Mouse (Mus musculus): ENCODE data around the gene Necap1. TPM values are rescaled to one million over a fixed set of nuclear protein-coding genes. Genes with fewer than 3 reads are reported as not detected.

Necap1 gene
- polyA plus RNA-seq (2014; fragmentation: Nextera tagmentation; extraction: Ambion mirVana) = 76.4 and 80.7 TPM in 2 replicates

DNA sequence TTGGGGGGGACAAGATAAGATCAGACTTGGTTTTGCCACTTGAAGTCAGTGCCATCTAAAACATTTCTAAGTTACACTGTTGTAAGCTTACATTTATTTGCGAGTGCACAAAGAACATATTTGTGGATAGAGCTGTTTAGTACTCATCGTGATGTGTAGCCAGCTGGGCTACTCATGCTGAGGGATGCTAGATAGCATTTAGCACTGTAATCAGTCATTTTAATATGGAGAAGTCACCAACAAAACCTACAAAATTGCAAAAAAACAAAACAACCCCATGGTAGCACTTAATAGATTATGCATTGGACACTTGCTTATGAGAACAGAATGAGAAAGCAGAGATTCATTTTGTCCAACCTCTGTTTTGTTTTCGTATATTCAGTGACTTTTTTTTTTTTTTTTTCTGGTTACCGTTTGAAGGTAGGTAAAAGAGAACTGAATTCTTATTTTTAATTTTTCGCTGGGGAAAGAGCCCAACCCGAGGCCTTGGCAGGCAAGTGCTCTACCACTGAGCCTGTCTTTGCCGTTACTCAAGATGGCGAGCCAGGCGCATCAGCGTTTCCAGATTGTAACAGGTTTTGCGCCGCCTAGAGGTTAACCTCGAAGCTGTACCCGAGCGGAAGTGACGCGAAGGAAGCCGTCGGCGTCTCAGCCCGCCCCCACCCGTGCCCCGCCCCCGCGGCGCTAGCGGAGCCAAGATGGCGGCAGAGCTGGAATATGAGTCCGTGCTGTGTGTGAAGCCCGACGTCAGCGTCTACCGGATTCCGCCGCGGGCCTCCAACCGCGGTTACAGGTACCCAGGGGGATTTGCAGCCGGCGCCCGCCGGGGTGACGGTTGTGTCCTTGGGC is at the start of gene Necap1:
TSS of gene Necap1 (plus strand) at position 604 of the 849 bp plus-strand sequence.
- Histone ChIP-seq H3K4me3 (ENCODE audit: low read depth, low read length) (peak within 1 kb of the TSS; percentile 89), H3K4me2 (ENCODE audit: low read depth) (peak within 1 kb of the TSS; percentile 55), H3K27me3 (ENCODE audit: control insufficient read depth, insufficient read depth, low read length) (no peaks in the 10 kb centered on the region), H3K27ac (ENCODE audit: low read depth, low read length) (peak within 1 kb of the TSS; percentile 73), H3K4me1 (ENCODE audit: control insufficient read depth, insufficient read depth, low read length) (peaks cover 5% of the 10 kb centered on the region; the same call in 1 of the 2 replicates), H3K9ac (ENCODE audit: low read length) (peak within 1 kb of the TSS; percentile 82), H3K9me3 (ENCODE audit: control insufficient read depth, low read length) (no peaks in the 10 kb centered on the region), H3K36me3 (ENCODE audit: control insufficient read depth, insufficient read depth, low read length) (no peaks in the 10 kb centered on the region; the same call in 1 of the 2 replicates)
- DNase-seq (ENCODE audit: low spot score) (peak; percentile 96), ATAC-seq (ENCODE audit: insufficient read depth, low FRiP score, low TSS enrichment) (peak; percentile 97)
- WGBS = 9% methylated on average over 43 of the region's 43 CpGs

DNA sequence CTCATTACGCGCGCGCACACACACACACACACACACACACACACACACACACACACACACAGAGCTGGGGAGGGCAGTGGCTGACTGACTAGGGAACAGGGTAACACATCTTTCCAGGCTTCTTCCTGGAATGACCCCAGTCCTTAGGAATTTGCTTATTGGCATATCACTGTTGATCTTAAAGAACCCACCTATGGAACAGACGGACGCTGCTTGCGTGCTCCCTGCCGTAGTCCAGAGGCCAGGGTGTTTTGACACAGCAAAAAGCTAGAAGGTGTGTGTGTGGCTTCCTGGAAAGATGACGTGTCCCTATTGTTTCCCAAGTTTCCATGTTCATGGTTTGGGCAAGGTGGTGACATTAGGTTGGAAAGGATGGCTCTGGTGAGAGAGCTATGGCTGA is 49.1 kb upstream of the Necap1 start:
- Histone ChIP-seq H3K9me3 (ENCODE audit: control insufficient read depth, low read length) (no peaks in the 10 kb centered on the region), H3K4me3 (ENCODE audit: low read depth, low read length) (no peak overlapping the region), H3K27ac (ENCODE audit: low read depth, low read length) (no peak overlapping the region), H3K9ac (ENCODE audit: low read length) (no peak overlapping the region), H3K4me1 (ENCODE audit: control insufficient read depth, insufficient read depth, low read length) (peaks cover 14% of the 10 kb centered on the region), H3K27me3 (ENCODE audit: control insufficient read depth, insufficient read depth, low read length) (no peaks in the 10 kb centered on the region), H3K4me2 (ENCODE audit: low read depth) (no peak overlapping the region), H3K36me3 (ENCODE audit: control insufficient read depth, insufficient read depth, low read length) (no peaks in the 10 kb centered on the region)
- WGBS = 93% methylated on average over 9 of the region's 9 CpGs
- no peak for ATAC-seq (ENCODE audit: insufficient read depth, low FRiP score, low TSS enrichment)
- DNase-seq (ENCODE audit: low spot score) = no peak

DNA sequence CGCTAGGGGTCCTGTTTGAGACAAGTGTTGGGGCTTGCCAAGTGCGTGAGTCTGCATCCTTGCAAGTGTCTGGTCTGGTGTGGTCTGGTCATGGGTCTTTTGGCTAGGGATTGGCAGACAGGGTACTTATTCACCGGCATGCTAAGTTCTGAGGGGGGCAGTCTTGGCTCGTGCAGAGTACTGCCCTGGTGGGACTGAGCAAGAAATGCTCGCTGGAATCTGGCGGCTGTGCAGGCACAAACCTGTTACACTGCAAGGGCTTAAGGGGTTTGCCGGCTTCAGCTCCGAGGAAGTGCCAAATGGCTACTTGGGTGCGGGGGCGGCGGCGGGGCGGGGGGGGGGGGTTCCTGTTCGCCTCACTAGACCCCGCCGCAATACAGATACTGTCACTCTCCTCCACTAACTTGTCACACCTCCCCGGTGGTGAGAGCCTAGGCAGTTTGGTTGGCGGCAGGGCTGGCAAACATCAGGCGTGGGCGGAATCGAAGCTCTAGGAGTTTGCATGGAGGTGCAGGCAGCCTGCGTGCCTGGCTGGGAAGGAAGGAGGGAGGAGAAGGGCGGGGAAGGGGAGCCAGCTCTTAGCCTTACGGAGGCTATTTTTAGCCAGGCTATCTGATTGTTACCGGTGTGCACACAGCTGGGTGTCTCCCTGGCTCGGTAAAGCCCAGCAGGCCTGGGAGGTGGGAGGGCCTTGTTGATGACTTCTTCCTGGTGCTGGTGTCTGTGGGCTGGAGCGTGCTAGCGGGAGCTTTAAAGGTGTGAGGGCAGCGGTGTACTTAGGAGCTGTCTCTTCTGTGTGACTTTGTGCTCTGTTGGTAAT is 48.1 kb upstream of the Necap1 start:
- ATAC-seq (ENCODE audit: insufficient read depth, low FRiP score, low TSS enrichment) = 0 out of 2 replicates have a peak, but pooled peaks have one; percentile 23
- WGBS = 5% methylated on average over 29 of the region's 29 CpGs
- peak overlapping the region; percentile 54 for H3K4me2 ChIP-seq (ENCODE audit: low read depth)
- no peak overlapping the region for H3K27ac ChIP-seq (ENCODE audit: low read depth, low read length)
- no peaks in the 10 kb centered on the region for H3K9me3 ChIP-seq (ENCODE audit: control insufficient read depth, low read length)
- DNase-seq (ENCODE audit: low spot score) = no peak
- peak overlapping the region; percentile 12; the same call in 1 of the 2 replicates for H3K9ac ChIP-seq (ENCODE audit: low read length)
- H3K4me1 ChIP-seq (ENCODE audit: control insufficient read depth, insufficient read depth, low read length) = peaks cover 8% of the 10 kb centered on the region
- no peaks in the 10 kb centered on the region for H3K27me3 ChIP-seq (ENCODE audit: control insufficient read depth, insufficient read depth, low read length)
- H3K36me3 ChIP-seq (ENCODE audit: control insufficient read depth, insufficient read depth, low read length) = no peaks in the 10 kb centered on the region
- H3K4me3 ChIP-seq (ENCODE audit: low read depth, low read length) = peak overlapping the region; percentile 29

DNA sequence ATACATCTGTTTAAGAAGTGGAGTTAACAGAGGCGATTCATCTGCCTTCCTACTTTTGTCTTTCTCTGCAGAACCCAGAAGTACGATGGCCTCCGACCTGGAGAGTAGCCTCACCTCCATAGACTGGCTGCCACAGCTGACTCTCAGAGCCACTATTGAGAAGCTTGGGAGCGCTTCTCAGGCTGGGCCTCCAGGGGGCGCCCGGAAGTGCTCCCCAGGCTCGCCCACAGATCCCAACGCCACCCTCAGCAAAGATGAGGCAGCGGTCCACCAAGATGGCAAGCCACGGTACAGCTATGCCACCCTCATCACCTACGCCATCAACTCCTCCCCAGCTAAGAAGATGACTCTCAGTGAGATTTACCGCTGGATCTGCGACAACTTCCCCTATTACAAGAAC is 46.2 kb upstream of the Necap1 start:
- Histone ChIP-seq H3K36me3 (ENCODE audit: control insufficient read depth, insufficient read depth, low read length) (no peaks in the 10 kb centered on the region), H3K4me1 (ENCODE audit: control insufficient read depth, insufficient read depth, low read length) (0 out of 2 replicates have a peak, but pooled peaks cover 3% of the 10 kb centered on the region), H3K9me3 (ENCODE audit: control insufficient read depth, low read length) (no peaks in the 10 kb centered on the region), H3K4me3 (ENCODE audit: low read depth, low read length) (no peak overlapping the region), H3K27ac (ENCODE audit: low read depth, low read length) (no peak overlapping the region), H3K27me3 (ENCODE audit: control insufficient read depth, insufficient read depth, low read length) (no peaks in the 10 kb centered on the region), H3K9ac (ENCODE audit: low read length) (no peak overlapping the region), H3K4me2 (ENCODE audit: low read depth) (no peak overlapping the region)
- DNase-seq (ENCODE audit: low spot score) = no peak
- WGBS = 47% methylated on average over 13 of the region's 13 CpGs
- no peak for ATAC-seq (ENCODE audit: insufficient read depth, low FRiP score, low TSS enrichment)

DNA sequence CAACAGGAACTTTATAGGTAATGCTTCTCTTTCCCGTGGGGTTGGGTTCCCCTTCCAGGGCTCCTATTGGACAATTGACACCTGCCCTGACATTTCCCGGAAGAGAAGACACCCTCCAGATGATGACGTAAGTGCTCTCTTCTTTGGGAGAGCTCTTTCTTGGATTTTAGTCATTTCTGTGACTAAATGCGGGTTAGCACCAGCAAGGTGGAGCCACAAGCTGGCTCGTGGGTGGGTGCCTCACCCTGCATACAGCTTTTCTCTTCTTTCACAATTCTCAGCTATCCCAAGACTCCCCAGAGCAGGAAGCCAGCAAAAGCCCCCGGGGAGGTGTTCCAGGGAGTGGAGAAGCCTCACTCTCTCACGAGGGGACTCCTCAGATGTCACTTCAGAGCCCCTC is 41.4 kb upstream of the Necap1 start:
- ATAC-seq (ENCODE audit: insufficient read depth, low FRiP score, low TSS enrichment) (no peak), DNase-seq (ENCODE audit: low spot score) (no peak)
- Histone ChIP-seq H3K9me3 (ENCODE audit: control insufficient read depth, low read length) (no peaks in the 10 kb centered on the region), H3K4me2 (ENCODE audit: low read depth) (no peak overlapping the region), H3K9ac (ENCODE audit: low read length) (no peak overlapping the region), H3K4me1 (ENCODE audit: control insufficient read depth, insufficient read depth, low read length) (no peaks in the 10 kb centered on the region), H3K27ac (ENCODE audit: low read depth, low read length) (no peak overlapping the region), H3K4me3 (ENCODE audit: low read depth, low read length) (no peak overlapping the region), H3K27me3 (ENCODE audit: control insufficient read depth, insufficient read depth, low read length) (no peaks in the 10 kb centered on the region), H3K36me3 (ENCODE audit: control insufficient read depth, insufficient read depth, low read length) (peaks cover 3% of the 10 kb centered on the region)
- WGBS = 84% methylated on average over 7 of the region's 7 CpGs

DNA sequence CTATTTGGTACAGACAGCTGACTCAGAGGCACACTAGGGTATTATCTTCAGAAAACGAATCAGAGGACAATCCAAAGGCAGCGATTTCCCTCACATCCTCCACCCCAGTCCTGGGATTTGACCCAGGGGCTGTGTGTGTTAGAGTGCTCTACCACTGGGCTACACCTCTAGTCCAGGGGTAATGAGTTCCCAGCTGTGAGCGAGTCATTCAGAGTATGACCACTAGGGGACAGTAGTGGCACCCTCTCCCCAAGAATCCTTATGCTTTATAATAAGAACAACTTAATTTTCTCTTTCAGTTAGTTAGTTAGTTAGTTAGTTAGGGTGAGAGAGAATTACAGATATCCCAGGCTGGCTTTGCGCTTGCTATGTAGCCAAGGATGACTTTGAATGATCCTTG is 39.9 kb upstream of the Necap1 start:
- H3K9me3 ChIP-seq (ENCODE audit: control insufficient read depth, low read length) = no peaks in the 10 kb centered on the region
- no peak overlapping the region for H3K9ac ChIP-seq (ENCODE audit: low read length)
- H3K27me3 ChIP-seq (ENCODE audit: control insufficient read depth, insufficient read depth, low read length) = no peaks in the 10 kb centered on the region
- H3K36me3 ChIP-seq (ENCODE audit: control insufficient read depth, insufficient read depth, low read length) = peaks cover 6% of the 10 kb centered on the region
- ATAC-seq (ENCODE audit: insufficient read depth, low FRiP score, low TSS enrichment) (no peak), DNase-seq (ENCODE audit: low spot score) (no peak)
- H3K4me1 ChIP-seq (ENCODE audit: control insufficient read depth, insufficient read depth, low read length) = no peaks in the 10 kb centered on the region
- no peak overlapping the region for H3K4me3 ChIP-seq (ENCODE audit: low read depth, low read length)
- 77% methylated on average over 4 of the region's 4 CpGs for WGBS
- H3K4me2 ChIP-seq (ENCODE audit: low read depth) = no peak overlapping the region
- H3K27ac ChIP-seq (ENCODE audit: low read depth, low read length) = no peak overlapping the region

DNA sequence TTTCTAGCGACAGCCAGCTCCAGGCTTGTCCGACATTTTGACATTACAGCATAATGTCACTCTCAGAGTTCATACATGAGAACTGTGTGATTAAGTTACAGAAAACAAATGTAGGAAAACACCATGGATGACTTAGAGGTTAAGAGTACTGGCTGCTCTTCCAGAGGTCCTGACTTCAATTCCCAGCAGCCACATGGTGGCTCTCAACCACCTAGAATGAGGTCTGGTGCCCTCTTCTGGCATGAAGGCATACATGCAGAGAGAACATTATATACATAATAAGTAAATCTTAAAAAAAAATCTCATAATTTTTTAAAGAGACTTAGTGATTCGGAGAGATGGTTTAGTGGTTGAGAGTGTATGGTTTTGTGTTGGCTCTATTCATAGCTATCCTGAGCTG is 37.3 kb upstream of the Necap1 start:
- DNase-seq (ENCODE audit: low spot score) = no peak
- Histone ChIP-seq H3K4me1 (ENCODE audit: control insufficient read depth, insufficient read depth, low read length) (no peaks in the 10 kb centered on the region), H3K9me3 (ENCODE audit: control insufficient read depth, low read length) (no peaks in the 10 kb centered on the region), H3K27me3 (ENCODE audit: control insufficient read depth, insufficient read depth, low read length) (no peaks in the 10 kb centered on the region), H3K4me2 (ENCODE audit: low read depth) (no peak overlapping the region), H3K4me3 (ENCODE audit: low read depth, low read length) (no peak overlapping the region), H3K27ac (ENCODE audit: low read depth, low read length) (no peak overlapping the region), H3K9ac (ENCODE audit: low read length) (no peak overlapping the region), H3K36me3 (ENCODE audit: control insufficient read depth, insufficient read depth, low read length) (peaks cover 8% of the 10 kb centered on the region)
- ATAC-seq (ENCODE audit: insufficient read depth, low FRiP score, low TSS enrichment) = no peak
- WGBS = 96% methylated on average over 3 of the region's 3 CpGs

DNA sequence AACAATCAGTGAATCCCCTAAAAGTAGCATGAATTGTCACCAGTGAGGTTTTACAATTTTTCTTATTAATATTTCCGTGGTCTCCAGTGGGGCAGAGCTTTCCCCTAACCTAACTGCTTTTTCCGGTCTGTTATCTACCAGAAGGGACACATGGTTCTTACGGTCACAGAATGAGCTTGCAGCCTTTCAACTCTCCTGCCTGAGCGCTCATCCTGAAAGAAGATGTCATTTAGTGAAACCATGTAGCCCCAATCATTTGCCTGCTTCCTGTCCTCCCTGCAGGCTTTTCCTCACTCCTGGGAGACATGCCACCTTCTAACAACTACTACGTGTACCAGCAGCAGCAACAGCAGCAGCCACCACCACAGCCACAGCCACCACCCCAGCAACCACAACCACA is 36.7 kb upstream of the Necap1 start:
- no peak overlapping the region for H3K27ac ChIP-seq (ENCODE audit: low read depth, low read length)
- no peak for DNase-seq (ENCODE audit: low spot score)
- no peaks in the 10 kb centered on the region for H3K27me3 ChIP-seq (ENCODE audit: control insufficient read depth, insufficient read depth, low read length)
- H3K9ac ChIP-seq (ENCODE audit: low read length) = no peak overlapping the region
- H3K4me2 ChIP-seq (ENCODE audit: low read depth) = no peak overlapping the region
- no peak for ATAC-seq (ENCODE audit: insufficient read depth, low FRiP score, low TSS enrichment)
- no peaks in the 10 kb centered on the region for H3K4me1 ChIP-seq (ENCODE audit: control insufficient read depth, insufficient read depth, low read length)
- peaks cover 8% of the 10 kb centered on the region for H3K36me3 ChIP-seq (ENCODE audit: control insufficient read depth, insufficient read depth, low read length)
- no peak overlapping the region for H3K4me3 ChIP-seq (ENCODE audit: low read depth, low read length)
- H3K9me3 ChIP-seq (ENCODE audit: control insufficient read depth, low read length) = no peaks in the 10 kb centered on the region
- 86% methylated on average over 5 of the region's 5 CpGs for WGBS
